Mouse (Mus musculus): Measurements from ENCODE around the gene Olfr339.
"Not testable (repeated sequence)": the region's sequence is repeated elsewhere in the genome, so short reads cannot be mapped to it uniquely, and the experiment has no call there.

Gene Olfr339

GRCm38 (mm10) chr2:36418647-36419046, at the start of gene Olfr339:
Gene Olfr339, plus strand, starts transcription at chr2:36418947.
- DNase-seq (ENCODE audit: low spot score) = no peak

DNA sequence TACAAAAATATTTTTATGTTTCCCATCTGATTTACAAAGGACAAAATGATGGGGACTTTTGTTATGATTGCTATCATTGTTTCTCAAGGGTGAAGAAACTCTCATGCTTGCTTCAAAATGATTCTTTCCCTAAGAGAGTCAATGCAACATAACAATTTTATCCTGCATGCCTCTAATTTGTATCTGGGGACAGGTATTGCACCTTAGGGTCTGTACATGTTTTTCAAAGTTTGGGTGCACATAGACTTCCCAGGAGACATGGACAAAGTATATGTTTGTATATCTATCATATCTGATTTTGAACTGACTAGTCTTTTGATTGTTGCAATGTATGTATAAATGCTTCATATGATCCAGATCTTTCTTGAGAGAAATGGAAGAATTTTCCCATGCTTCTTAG, 45.5 kb upstream of the Olfr339 start, which contains the start of gene Olfr338:
TSS of gene Olfr338 (plus strand) at position 301 of the 400 bp plus-strand sequence.
- DNase-seq (ENCODE audit: low spot score) = no peak

GRCm38 (mm10) chr2:36415174-36415573, 3.6 kb upstream of the Olfr339 start:
- DNase-seq (ENCODE audit: low spot score) = not testable (repeated sequence)

DNA sequence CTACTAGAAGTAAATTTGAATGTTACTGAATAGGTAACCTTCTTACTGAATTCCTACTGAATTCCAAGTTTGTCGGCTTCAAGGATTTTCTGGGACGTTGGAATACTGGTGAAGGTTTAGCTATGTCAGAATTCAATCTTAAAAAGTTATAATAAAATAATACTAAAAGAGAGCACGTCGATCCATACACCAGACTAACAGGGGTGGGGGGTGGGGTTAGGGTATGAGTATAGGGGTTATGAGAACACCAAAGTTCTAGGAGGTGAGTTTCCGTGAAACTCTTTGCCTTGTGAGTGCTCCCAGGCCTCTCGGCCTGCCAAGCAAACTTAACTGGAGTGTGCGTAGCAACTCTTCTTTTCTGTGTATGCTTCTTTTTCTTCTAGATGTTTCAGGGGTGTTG, 3.2 kb upstream of the Olfr339 start:
- DNase-seq (ENCODE audit: low spot score) = not testable (repeated sequence)

DNA sequence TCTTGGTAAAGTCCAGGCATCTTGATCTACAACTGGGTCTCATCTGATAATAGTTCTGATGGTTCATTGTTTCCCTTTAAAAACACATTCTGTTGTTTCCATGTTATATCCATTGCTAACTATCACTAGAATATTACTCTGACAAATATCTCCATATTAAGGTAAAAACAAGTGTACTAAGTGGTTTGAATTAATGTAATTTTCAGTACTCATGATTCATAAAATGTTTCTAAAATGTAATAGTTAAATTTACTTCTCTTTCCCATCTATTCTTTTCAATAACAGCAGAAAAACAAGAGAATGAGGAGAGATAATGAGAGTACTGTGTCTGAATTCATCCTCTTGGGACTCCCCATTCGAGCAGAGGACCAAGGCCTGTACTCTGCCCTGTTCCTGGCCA, 33.5 kb downstream of the Olfr339 start, which contains the start of gene Olfr340:
TSS of gene Olfr340 (plus strand) at position 301 of the 400 bp plus-strand sequence.
- DNase-seq (ENCODE audit: low spot score) = no peak

GRCm38 (mm10) chr2:36473634-36474033, 54.9 kb downstream of the Olfr339 start:
- DNase-seq (ENCODE audit: low spot score) = no peak

All from MN1 (cell line).